Mouse (Mus musculus) E14TG2a.4 (cell line): ENCODE results near the gene Mtch1.

ENCODE experiments used
- CTCF ChIP-seq: conservative IDR thresholded peaks from 2 replicates; pipeline ENCODE4 v1.5.1; 2014; ENCODE audit warnings: low read length
- NANOG ChIP-seq: IDR thresholded peaks from 2 replicates; pipeline ENCODE4 v1.6.1; 2014; ENCODE audit warnings: borderline replicate concordance, low read length, mixed read lengths

DNA sequence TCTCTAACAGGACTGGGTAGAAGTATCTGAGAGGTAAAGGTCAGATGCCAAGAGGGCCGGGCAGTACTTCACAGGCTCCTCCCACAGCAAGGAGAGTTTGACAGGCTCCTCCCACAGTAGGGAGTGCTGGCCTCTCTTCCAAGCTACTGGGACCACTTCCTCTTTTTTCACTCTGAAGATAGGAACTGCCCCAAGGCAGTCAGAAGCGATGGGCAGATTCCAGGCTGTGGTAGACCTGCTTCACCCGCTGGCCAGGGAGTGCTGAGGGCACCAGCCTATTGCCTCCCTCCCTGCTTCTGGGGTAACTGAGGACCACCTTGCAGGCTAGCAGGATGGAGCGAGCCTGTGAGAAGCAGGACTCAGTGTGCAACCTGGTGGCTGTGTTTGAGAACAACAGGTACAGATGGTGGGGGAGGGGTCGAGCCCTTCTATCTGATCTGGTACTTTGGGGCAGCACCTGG lies 13.1 kb upstream of the Mtch1 start, which contains the start of gene Fgd2:
- TF ChIP-seq CTCF = 0 out of 2 replicates have a peak, but pooled peaks have one; percentile 8
- TF ChIP-seq NANOG = no peak
